Mouse (Mus musculus): Measurements from ENCODE around the gene Prnd. TPM values are rescaled to one million over a fixed set of nuclear protein-coding genes. Genes with fewer than 3 reads are reported as not detected.

Prnd gene
- polyA plus RNA-seq, 1 experiment from 2014 or later = 13.6 TPM

- Histone ChIP-seq H3K27me3 (replicated peaks; ENCODE audit: control insufficient read depth, insufficient read depth, low read length) (no peaks in the 10 kb centered on the region), H3K27ac (ENCODE audit: low read depth, low read length) (no peak overlapping the region), H3K4me1 (ENCODE audit: control insufficient read depth, insufficient read depth, low read length) (no peaks in the 10 kb centered on the region), H3K4me3 (ENCODE audit: low read depth, low read length) (no peak overlapping the region), H3K9ac (ENCODE audit: low read length) (no peak overlapping the region), H3K36me3 (ENCODE audit: control insufficient read depth, insufficient read depth, low read length) (no peaks in the 10 kb centered on the region), H3K4me2 (ENCODE audit: low read length) (no peak overlapping the region), H3K9me3 (replicated peaks; ENCODE audit: control insufficient read depth, low read length) (no peaks in the 10 kb centered on the region)
- DNase-seq (ENCODE audit: low spot score) (no peak), ATAC-seq (no peak)
- 44% methylated on average over 3 of the region's 3 CpGs for WGBS
Measured at GRCm38 (mm10) chr2:131987950-131988349, 37.3 kb downstream of the Prnd start.

- Histone ChIP-seq H3K4me2 (ENCODE audit: low read length) (no peak overlapping the region), H3K27me3 (replicated peaks; ENCODE audit: control insufficient read depth, insufficient read depth, low read length) (no peaks in the 10 kb centered on the region), H3K9me3 (replicated peaks; ENCODE audit: control insufficient read depth, low read length) (no peaks in the 10 kb centered on the region), H3K36me3 (ENCODE audit: control insufficient read depth, insufficient read depth, low read length) (no peaks in the 10 kb centered on the region), H3K4me1 (ENCODE audit: control insufficient read depth, insufficient read depth, low read length) (peaks cover 3% of the 10 kb centered on the region), H3K4me3 (ENCODE audit: low read depth, low read length) (no peak overlapping the region), H3K9ac (ENCODE audit: low read length) (no peak overlapping the region), H3K27ac (ENCODE audit: low read depth, low read length) (no peak overlapping the region)
- DNase-seq (ENCODE audit: low spot score) = no peak
- ATAC-seq = no peak
- WGBS = 74% methylated on average over 2 of the region's 2 CpGs
Measured at GRCm38 (mm10) chr2:131988550-131988949, 37.9 kb downstream of the Prnd start.

GRCm38 (mm10) chr2:131992487-131992886 lies 41.8 kb downstream of the Prnd start:
- DNase-seq (ENCODE audit: low spot score) (no peak), ATAC-seq (no peak)
- Histone ChIP-seq H3K27me3 (replicated peaks; ENCODE audit: control insufficient read depth, insufficient read depth, low read length) (no peaks in the 10 kb centered on the region), H3K27ac (ENCODE audit: low read depth, low read length) (no peak overlapping the region), H3K4me1 (ENCODE audit: control insufficient read depth, insufficient read depth, low read length) (peaks cover 11% of the 10 kb centered on the region), H3K9ac (ENCODE audit: low read length) (no peak overlapping the region), H3K36me3 (ENCODE audit: control insufficient read depth, insufficient read depth, low read length) (peaks cover 25% of the 10 kb centered on the region), H3K4me2 (ENCODE audit: low read length) (no peak overlapping the region), H3K4me3 (ENCODE audit: low read depth, low read length) (no peak overlapping the region), H3K9me3 (replicated peaks; ENCODE audit: control insufficient read depth, low read length) (no peaks in the 10 kb centered on the region)
- 78% methylated on average over 2 of the region's 2 CpGs for WGBS

DNA sequence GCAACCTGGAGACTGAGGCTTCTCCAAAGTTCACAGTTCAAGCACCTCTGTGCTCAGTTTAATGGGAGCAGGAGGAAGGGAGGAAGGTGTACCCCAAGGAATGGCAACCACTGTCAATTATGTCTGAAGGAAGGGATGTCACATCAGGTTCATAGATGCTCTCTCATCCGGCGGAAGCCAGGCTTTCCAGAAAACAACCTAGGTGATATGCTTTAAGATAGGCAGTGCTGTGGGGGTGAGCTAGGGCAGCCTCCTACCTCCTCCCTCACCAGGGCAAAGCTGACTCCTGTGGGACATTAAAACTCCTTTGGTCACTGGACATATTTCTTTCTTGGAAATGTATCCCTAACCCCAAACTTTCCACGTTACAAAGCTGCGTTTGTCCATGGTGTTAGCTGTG lies 42.5 kb downstream of the Prnd start:
- 0 out of 2 replicates have a peak overlapping the region, but pooled peaks have one; percentile 14 for H3K4me2 ChIP-seq (ENCODE audit: low read length)
- H3K36me3 ChIP-seq (ENCODE audit: control insufficient read depth, insufficient read depth, low read length) = peaks cover 31% of the 10 kb centered on the region
- no peak overlapping the region for H3K9ac ChIP-seq (ENCODE audit: low read length)
- no peaks in the 10 kb centered on the region for H3K27me3 ChIP-seq (replicated peaks; ENCODE audit: control insufficient read depth, insufficient read depth, low read length)
- H3K9me3 ChIP-seq (replicated peaks; ENCODE audit: control insufficient read depth, low read length) = no peaks in the 10 kb centered on the region
- peaks cover 11% of the 10 kb centered on the region for H3K4me1 ChIP-seq (ENCODE audit: control insufficient read depth, insufficient read depth, low read length)
- DNase-seq (ENCODE audit: low spot score) (no peak), ATAC-seq (no peak)
- no peak overlapping the region for H3K4me3 ChIP-seq (ENCODE audit: low read depth, low read length)
- H3K27ac ChIP-seq (ENCODE audit: low read depth, low read length) = no peak overlapping the region
- 60% methylated on average over 4 of the region's 4 CpGs for WGBS

GRCm38 (mm10) chr2:131993563-131994088 lies 43.0 kb downstream of the Prnd start:
- H3K36me3 ChIP-seq (ENCODE audit: control insufficient read depth, insufficient read depth, low read length) = peaks cover 32% of the 10 kb centered on the region
- no peaks in the 10 kb centered on the region for H3K27me3 ChIP-seq (replicated peaks; ENCODE audit: control insufficient read depth, insufficient read depth, low read length)
- H3K9me3 ChIP-seq (replicated peaks; ENCODE audit: control insufficient read depth, low read length) = no peaks in the 10 kb centered on the region
- ATAC-seq = peak; percentile 88
- H3K27ac ChIP-seq (ENCODE audit: low read depth, low read length) = peak overlapping the region; percentile 44; the same call in 1 of the 2 replicates
- peaks cover 11% of the 10 kb centered on the region for H3K4me1 ChIP-seq (ENCODE audit: control insufficient read depth, insufficient read depth, low read length)
- DNase-seq (ENCODE audit: low spot score) = peak; percentile 65
- no peak overlapping the region for H3K4me3 ChIP-seq (ENCODE audit: low read depth, low read length)
- H3K4me2 ChIP-seq (ENCODE audit: low read length) = 0 out of 2 replicates have a peak overlapping the region, but pooled peaks have one; percentile 14
- 8% methylated on average over 14 of the region's 14 CpGs for WGBS
- no peak overlapping the region for H3K9ac ChIP-seq (ENCODE audit: low read length)

DNA sequence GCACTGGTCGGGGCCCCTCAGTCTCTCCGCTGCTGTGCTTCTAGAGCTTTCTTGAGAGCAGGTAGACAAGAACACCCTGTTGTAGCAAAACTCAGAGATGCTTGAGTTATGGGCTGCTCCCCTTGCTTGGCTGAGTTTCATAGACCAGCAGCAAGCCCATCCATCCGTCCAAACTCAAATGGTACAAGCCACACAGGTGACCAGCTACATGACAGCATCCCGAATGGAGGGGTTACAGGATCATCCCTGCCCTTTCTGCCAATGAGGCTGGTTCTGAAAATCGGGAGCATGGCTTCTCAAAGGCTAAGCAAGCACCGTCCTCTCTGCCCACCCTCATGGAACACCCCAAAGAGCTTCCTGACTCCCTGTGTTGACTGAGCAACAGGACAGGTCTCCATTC lies 44.3 kb downstream of the Prnd start:
- Histone ChIP-seq H3K4me2 (ENCODE audit: low read length) (no peak overlapping the region), H3K27me3 (replicated peaks; ENCODE audit: control insufficient read depth, insufficient read depth, low read length) (no peaks in the 10 kb centered on the region), H3K9me3 (replicated peaks; ENCODE audit: control insufficient read depth, low read length) (no peaks in the 10 kb centered on the region), H3K27ac (ENCODE audit: low read depth, low read length) (no peak overlapping the region), H3K36me3 (ENCODE audit: control insufficient read depth, insufficient read depth, low read length) (peaks cover 34% of the 10 kb centered on the region), H3K4me1 (ENCODE audit: control insufficient read depth, insufficient read depth, low read length) (peaks cover 11% of the 10 kb centered on the region), H3K4me3 (ENCODE audit: low read depth, low read length) (no peak overlapping the region), H3K9ac (ENCODE audit: low read length) (no peak overlapping the region)
- ATAC-seq (no peak), DNase-seq (ENCODE audit: low spot score) (no peak)
- 93% methylated on average over 6 of the region's 6 CpGs for WGBS

DNA sequence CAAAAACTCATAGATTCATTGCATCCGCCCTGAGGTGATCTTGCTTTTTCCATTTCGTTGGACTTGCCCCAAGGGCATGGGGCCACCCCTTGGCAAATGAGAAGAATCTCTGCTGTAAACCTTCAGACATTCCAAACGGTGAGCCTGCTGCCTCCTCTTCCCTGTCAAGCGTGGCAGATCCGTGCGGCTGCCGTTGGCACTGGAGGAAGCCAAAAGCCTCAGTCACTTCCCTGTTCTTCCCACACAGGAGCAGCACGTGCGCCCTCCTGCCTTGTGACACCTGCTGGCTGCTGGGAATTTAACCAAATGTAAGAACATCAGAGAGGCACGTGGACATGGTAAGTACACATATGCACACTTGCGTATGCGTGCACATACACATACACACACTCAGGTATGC lies 45.1 kb downstream of the Prnd start:
- no peaks in the 10 kb centered on the region for H3K27me3 ChIP-seq (replicated peaks; ENCODE audit: control insufficient read depth, insufficient read depth, low read length)
- no peak overlapping the region for H3K4me3 ChIP-seq (ENCODE audit: low read depth, low read length)
- no peak overlapping the region for H3K4me2 ChIP-seq (ENCODE audit: low read length)
- no peak overlapping the region for H3K27ac ChIP-seq (ENCODE audit: low read depth, low read length)
- ATAC-seq (no peak), DNase-seq (ENCODE audit: low spot score) (no peak)
- no peak overlapping the region for H3K9ac ChIP-seq (ENCODE audit: low read length)
- 90% methylated on average over 12 of the region's 12 CpGs for WGBS
- H3K36me3 ChIP-seq (ENCODE audit: control insufficient read depth, insufficient read depth, low read length) = peaks cover 39% of the 10 kb centered on the region
- H3K9me3 ChIP-seq (replicated peaks; ENCODE audit: control insufficient read depth, low read length) = no peaks in the 10 kb centered on the region
- H3K4me1 ChIP-seq (ENCODE audit: control insufficient read depth, insufficient read depth, low read length) = peaks cover 11% of the 10 kb centered on the region

DNA sequence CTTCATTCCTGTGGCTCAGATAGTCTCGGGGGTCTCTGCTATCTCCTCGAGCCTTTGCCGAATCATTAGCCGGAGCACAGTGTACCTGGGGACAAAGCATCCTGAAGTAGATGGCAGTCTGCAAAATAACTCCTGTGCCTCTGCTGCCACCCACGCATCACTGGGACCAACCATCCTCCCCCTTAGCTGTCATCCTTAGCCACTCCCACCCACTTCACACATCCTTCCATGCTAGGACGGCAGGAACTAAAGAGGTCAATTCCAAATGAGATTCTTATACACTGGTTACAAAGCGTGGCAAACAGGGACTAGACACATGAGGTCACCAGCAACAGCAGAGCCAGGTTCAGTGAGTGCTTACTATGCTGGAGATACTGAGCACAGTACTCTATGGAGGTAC lies 45.7 kb downstream of the Prnd start:
- Histone ChIP-seq H3K36me3 (ENCODE audit: control insufficient read depth, insufficient read depth, low read length) (peaks cover 42% of the 10 kb centered on the region), H3K9ac (ENCODE audit: low read length) (no peak overlapping the region), H3K4me2 (ENCODE audit: low read length) (no peak overlapping the region), H3K9me3 (replicated peaks; ENCODE audit: control insufficient read depth, low read length) (no peaks in the 10 kb centered on the region), H3K4me3 (ENCODE audit: low read depth, low read length) (no peak overlapping the region), H3K27me3 (replicated peaks; ENCODE audit: control insufficient read depth, insufficient read depth, low read length) (no peaks in the 10 kb centered on the region), H3K27ac (ENCODE audit: low read depth, low read length) (no peak overlapping the region), H3K4me1 (ENCODE audit: control insufficient read depth, insufficient read depth, low read length) (peaks cover 11% of the 10 kb centered on the region)
- WGBS = 91% methylated on average over 7 of the region's 7 CpGs
- DNase-seq (ENCODE audit: low spot score) = no peak
- no peak for ATAC-seq

DNA sequence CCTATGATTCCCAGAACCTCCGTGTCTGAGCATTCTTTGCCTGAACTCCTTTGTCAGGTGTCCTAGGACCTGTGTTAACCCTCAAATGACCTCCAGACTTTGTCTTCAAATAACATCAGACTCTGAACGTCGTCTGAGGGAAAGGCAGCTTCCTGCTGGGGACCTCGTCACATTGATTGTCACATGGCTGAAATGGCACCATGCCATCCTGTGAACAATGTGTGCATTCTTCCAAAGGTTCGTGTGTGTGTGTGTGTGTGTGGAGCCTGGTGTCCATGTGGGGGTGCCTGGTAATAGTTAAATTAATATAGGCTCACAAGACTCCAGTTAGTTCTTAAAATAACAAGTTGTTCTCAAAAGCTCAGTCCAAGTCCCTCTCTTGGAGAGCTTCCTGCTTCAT lies 46.7 kb downstream of the Prnd start:
- Histone ChIP-seq H3K4me2 (ENCODE audit: low read length) (no peak overlapping the region), H3K36me3 (ENCODE audit: control insufficient read depth, insufficient read depth, low read length) (peaks cover 52% of the 10 kb centered on the region), H3K4me1 (ENCODE audit: control insufficient read depth, insufficient read depth, low read length) (peaks cover 11% of the 10 kb centered on the region), H3K27ac (ENCODE audit: low read depth, low read length) (no peak overlapping the region), H3K9ac (ENCODE audit: low read length) (no peak overlapping the region), H3K9me3 (replicated peaks; ENCODE audit: control insufficient read depth, low read length) (no peaks in the 10 kb centered on the region), H3K27me3 (replicated peaks; ENCODE audit: control insufficient read depth, insufficient read depth, low read length) (no peaks in the 10 kb centered on the region), H3K4me3 (ENCODE audit: low read depth, low read length) (no peak overlapping the region)
- DNase-seq (ENCODE audit: low spot score) = peak; percentile 13
- no peak for ATAC-seq
- WGBS = 14% methylated on average over 5 of the region's 5 CpGs
